ENCODE assay signal across 22 mouse cellular contexts in the genomic region with DNA sequence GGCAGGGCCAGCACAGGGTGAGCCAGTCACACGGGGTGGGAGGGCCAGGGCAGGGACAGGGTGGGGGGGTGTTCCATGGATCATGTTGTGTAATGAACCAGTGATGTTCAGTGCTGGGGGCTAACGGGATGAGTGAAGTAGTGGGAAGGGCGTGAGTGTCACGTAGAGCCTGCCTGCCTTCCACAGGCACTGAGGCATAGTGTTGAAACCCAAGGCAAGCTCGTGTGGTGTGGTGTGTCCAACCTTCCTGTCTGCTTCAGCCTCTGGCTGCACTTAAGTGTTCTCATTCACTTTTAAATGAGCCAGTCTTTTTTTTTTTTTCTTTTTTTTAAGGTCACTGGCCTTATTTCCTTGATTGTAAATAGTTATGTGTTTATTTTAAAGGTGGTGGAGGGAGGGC. TPM values are rescaled to one million over a fixed set of nuclear protein-coding genes. Genes with fewer than 3 reads are reported as not detected.
DNase-seq lines count a peak whose midpoint lies in the region; ATAC-seq and TF ChIP-seq lines count a peak whose summit lies in the region.
"Had no signal": no experiment of that assay in that cellular context is flagged by ENCODE, and none has a peak within 500 bp of the region (broad histone marks: within the 10 kb centered on the region; RNA-seq: fewer than 3 reads in every experiment).

No protein-coding gene starts in this region.

- peaks cover 2% of the 10 kb centered on the region for H3K4me1 ChIP-seq in lung, embryonic 16.5 days (replicated peaks; ENCODE audit: control insufficient read depth, insufficient read depth, low read length)
- H3K4me1 ChIP-seq in ES-E14 (ENCODE audit: control insufficient read depth in 2 of 2, insufficient read depth in 2 of 2, low read length in 2 of 2, poor library complexity in 1 of 2) = peaks cover 3 to 17% of the 10 kb centered on the region in 2 experiments; a peak in 1 of 4 replicates
- H3K4me1 ChIP-seq: intestine, embryonic 15.5 days had no signal

- no peak overlapping the region for H3K4me3 ChIP-seq in lung, embryonic 16.5 days (ENCODE audit: low read length)
- no peak overlapping the region for H3K4me3 ChIP-seq in ES-E14 (ENCODE audit: insufficient read depth in 1 of 2, low read depth in 1 of 2, low read length in 2 of 2, poor library complexity in 1 of 2, severe bottlenecking in 1 of 2)
- H3K4me3 ChIP-seq: embryonic facial prominence, embryonic 13.5 days; forebrain, embryonic 13.5 days; heart, embryonic 13.5 days; hindbrain, embryonic 12.5 days; intestine, embryonic 15.5 days had no signal

- in situ Hi-C loops in ES-E14 (cut with MboI; ENCODE audit: low sequenced_read_pairs in 2 of 2, unreplicated experiment in 2 of 2) = no loop called here

- H3K27ac ChIP-seq in lung, embryonic 16.5 days (ENCODE audit: low read length) = no peak overlapping the region
- 0 out of 2 replicates have a peak overlapping the region, but pooled peaks have one; percentile 6 for H3K27ac ChIP-seq in ES-E14 (ENCODE audit: insufficient read depth, low read depth, low read length, poor library complexity, severe bottlenecking)
- H3K27ac ChIP-seq: embryonic facial prominence, embryonic 13.5 days; forebrain, embryonic 13.5 days; heart, embryonic 13.5 days; hindbrain, embryonic 12.5 days; hindbrain, postnatal 0 days; intestine, embryonic 15.5 days had no signal

- WGBS in lung, embryonic 16.5 days = 55% methylated on average over 5 of the region's 5 CpGs

- ATAC-seq in lung, embryonic 16.5 days (ENCODE audit: low read depth) = peak; percentile 27; the same call in 1 of the 2 replicates
- ATAC-seq in granulocyte monocyte progenitor cell, adult 5-6 weeks (replicated peaks; ENCODE audit: poor library complexity, severe bottlenecking) = peak; percentile 54
- no peak for ATAC-seq in inflammation-experienced regulatory T-cells, adult 6 months
- ATAC-seq: forebrain, embryonic 13.5 days; forebrain, postnatal 0 days; hindbrain, postnatal 0 days had no signal

- H3K9ac ChIP-seq in lung, embryonic 16.5 days (ENCODE audit: low read length) = no peak overlapping the region
- H3K9ac ChIP-seq in ES-E14 (ENCODE audit: insufficient read depth, low read depth, low read length, poor library complexity, severe bottlenecking) = no peak overlapping the region
- H3K9ac ChIP-seq: embryonic facial prominence, embryonic 13.5 days; forebrain, embryonic 13.5 days; forebrain, postnatal 0 days; heart, embryonic 13.5 days; hindbrain, embryonic 12.5 days; intestine, embryonic 15.5 days had no signal

- no peak for DNase-seq in lung, postnatal 4 days
- DNase-seq in 3T3-L1 (ENCODE audit: low read depth, low spot score) = peak; percentile 32
- DNase-seq in ES-E14 (ENCODE audit: low read depth, low spot score) = no peak
- DNase-seq in cerebellum, postnatal 25 days = no peak
- DNase-seq in lung, postnatal 14 days = no peak
- DNase-seq: adrenal gland, adult 2 months; adrenal gland, postnatal 25 days; cerebellum, adult 18-20 months; cerebellum, postnatal 10 days; forebrain, postnatal 0 days; gastrocnemius, postnatal 14 days; heart, adult 11 months; heart, postnatal 36 days had no signal

- H3K4me2 ChIP-seq in lung, embryonic 16.5 days (ENCODE audit: low read depth, low read length) = no peak overlapping the region
- H3K4me2 ChIP-seq: embryonic facial prominence, embryonic 13.5 days; forebrain, embryonic 13.5 days; heart, embryonic 13.5 days; hindbrain, embryonic 12.5 days; intestine, embryonic 15.5 days had no signal

- H3K9me3 ChIP-seq in lung, embryonic 16.5 days (ENCODE audit: control insufficient read depth, low read length) = no peaks in the 10 kb centered on the region
- H3K9me3 ChIP-seq in ES-E14 (ENCODE audit: control insufficient read depth, insufficient read depth, low read depth, low read length) = no peaks in the 10 kb centered on the region
- H3K9me3 ChIP-seq: embryonic facial prominence, embryonic 13.5 days; forebrain, embryonic 13.5 days; heart, embryonic 13.5 days; hindbrain, embryonic 12.5 days; intestine, embryonic 15.5 days had no signal

- H3K36me3 ChIP-seq in lung, embryonic 16.5 days (ENCODE audit: control insufficient read depth, insufficient read depth, low read length) = peaks cover 70% of the 10 kb centered on the region
- peaks cover 70% of the 10 kb centered on the region for H3K36me3 ChIP-seq in ES-E14 (ENCODE audit: control insufficient read depth, insufficient read depth, low read length, poor library complexity, severe bottlenecking)

- no peaks in the 10 kb centered on the region for H3K27me3 ChIP-seq in lung, embryonic 16.5 days (ENCODE audit: control insufficient read depth, insufficient read depth, low read depth, low read length)
- H3K27me3 ChIP-seq: embryonic facial prominence, embryonic 13.5 days; forebrain, embryonic 13.5 days; heart, embryonic 13.5 days; hindbrain, embryonic 12.5 days; intestine, embryonic 15.5 days had no signal

TF ChIP-seq in ES-E14, 5 proteins besides CTCF, POLR2A, EP300 and RAD21:
- TF ChIP-seq MAFK (IDR thresholded peaks at IDR 0.05; ENCODE audit: insufficient read depth, low read depth, low read length) = no peak
- no peak for TF ChIP-seq HCFC1 (IDR thresholded peaks at IDR 0.05; ENCODE audit: borderline replicate concordance, insufficient read depth, low read length)
- no peak for TF ChIP-seq CHD2 (IDR thresholded peaks at IDR 0.05; ENCODE audit: low read depth, low read length)
- no peak for TF ChIP-seq ZC3H11A (IDR thresholded peaks at IDR 0.05; ENCODE audit: borderline replicate concordance, low read depth, low read length)
- peak; percentile 85 for TF ChIP-seq ZNF384 (IDR thresholded peaks at IDR 0.05; ENCODE audit: low read depth, low read length)

RNA-seq across cellular contexts. Expression of a gene that starts 7.5 kb away (rescaled TPM):
- polyA plus RNA-seq in lung, embryonic 16.5 days (2015; fragmentation: Nextera tagmentation; extraction: Ambion mirVana) = 458 and 471 TPM in 2 replicates
- total RNA-seq in ES-E14 (2012; rRNA removed) = 364 and 381 TPM in 2 replicates
- total RNA-seq in granulocyte monocyte progenitor cell, adult 5-6 weeks (2014; fragmentation: Nextera tagmentation) = 385 and 398 TPM in 2 replicates
- total RNA-seq in granulocyte monocyte progenitor cell, adult 5-6 weeks (2017) = 503 and 523 TPM in 2 replicates
- 100 to 1,000 TPM; 448 to 507 (median 458) TPM for polyA plus RNA-seq in inflammation-experienced regulatory T-cells, adult 6 months (2017; shearing (Covaris generic))

RNA-seq across cellular contexts. Expression of a gene that starts 7.6 kb away (rescaled TPM):
- polyA plus RNA-seq in lung, embryonic 16.5 days (2015; fragmentation: Nextera tagmentation; extraction: Ambion mirVana) = 4.0 and 4.7 TPM in 2 replicates
- total RNA-seq in ES-E14 (2012; rRNA removed) = 4.9 and 5.8 TPM in 2 replicates
- total RNA-seq in granulocyte monocyte progenitor cell, adult 5-6 weeks (2014; fragmentation: Nextera tagmentation) = 3.2 and 7.7 TPM in 2 replicates
- 2.4 and 3.6 TPM in 2 replicates for total RNA-seq in granulocyte monocyte progenitor cell, adult 5-6 weeks (2017)
- polyA plus RNA-seq in inflammation-experienced regulatory T-cells, adult 6 months (2017; shearing (Covaris generic)) = 1 to 10 TPM; 1.4 to 2.4 (median 2.3) TPM

RNA-seq across cellular contexts. Expression of a gene that starts 10.0 kb away (rescaled TPM):
- 4.6 and 5.0 TPM in 2 replicates for polyA plus RNA-seq in lung, embryonic 16.5 days (2015; fragmentation: Nextera tagmentation; extraction: Ambion mirVana)
- 44.4 and 46.0 TPM in 2 replicates for total RNA-seq in ES-E14 (2012; rRNA removed)
- 11.6 and 17.2 TPM in 2 replicates for total RNA-seq in granulocyte monocyte progenitor cell, adult 5-6 weeks (2014; fragmentation: Nextera tagmentation)
- total RNA-seq in granulocyte monocyte progenitor cell, adult 5-6 weeks (2017) = 20.2 and 22.3 TPM in 2 replicates
- polyA plus RNA-seq in inflammation-experienced regulatory T-cells, adult 6 months (2017; shearing (Covaris generic)) = 1 to 10 TPM; 2.4 to 3.9 (median 2.5) TPM

RNA-seq across cellular contexts. Expression of a gene that starts 35.6 kb away (rescaled TPM):
- polyA plus RNA-seq in lung, embryonic 16.5 days (2015; fragmentation: Nextera tagmentation; extraction: Ambion mirVana) = 26.3 and 27.4 TPM in 2 replicates
- 33.9 and 35.3 TPM in 2 replicates for total RNA-seq in ES-E14 (2012; rRNA removed)
- 15.8 and 17.7 TPM in 2 replicates for total RNA-seq in granulocyte monocyte progenitor cell, adult 5-6 weeks (2014; fragmentation: Nextera tagmentation)
- 13.1 and 19.1 TPM in 2 replicates for total RNA-seq in granulocyte monocyte progenitor cell, adult 5-6 weeks (2017)
- polyA plus RNA-seq in inflammation-experienced regulatory T-cells, adult 6 months (2017; shearing (Covaris generic)) = 10 to 100 TPM; 28.5 to 51.3 (median 40.1) TPM

RNA-seq across cellular contexts. Expression of a gene that starts 58.3 kb away (rescaled TPM):
- 3.0 and 3.5 TPM in 2 replicates for polyA plus RNA-seq in lung, embryonic 16.5 days (2015; fragmentation: Nextera tagmentation; extraction: Ambion mirVana)
- total RNA-seq in ES-E14 (2012; rRNA removed) = 19.0 and 26.3 TPM in 2 replicates
- 12.6 and 17.2 TPM in 2 replicates for total RNA-seq in granulocyte monocyte progenitor cell, adult 5-6 weeks (2014; fragmentation: Nextera tagmentation)
- total RNA-seq in granulocyte monocyte progenitor cell, adult 5-6 weeks (2017) = 13.5 and 14.1 TPM in 2 replicates
- polyA plus RNA-seq in inflammation-experienced regulatory T-cells, adult 6 months (2017; shearing (Covaris generic)) = 1 to 10 TPM; 4.3 to 7.2 (median 5.0) TPM
